Mouse (Mus musculus) hindbrain, postnatal 0 days (tissue): ENCODE measurements around the gene Ift140. TPM values are rescaled to one million over a fixed set of nuclear protein-coding genes. Genes with fewer than 3 reads are reported as not detected.

Source experiments
- ATAC-seq: fragments of 200-750 bp; cut with Nextera tagmentation; 2 replicates; pipeline ENCODE4 v1.8.0; 2017; ENCODE audit warnings: mild to moderate bottlenecking, moderate TSS enrichment, moderate library complexity
- DNase-seq: peaks from one replicate; pipeline ENCODE4 v3.0.0-alpha.2; 2015; ENCODE audit warnings: low spot score
- H3K27ac ChIP-seq: fragments of 300-500 bp; sonication (generic); 2 replicates; pipeline ENCODE4 v1.5.1; 2014; ENCODE audit warnings: mild to moderate bottlenecking
- H3K27me3 ChIP-seq: fragments of 300-500 bp; sonication (generic); 2 replicates; pipeline ENCODE4 v1.6.1; 2014; ENCODE audit warnings: low read length, mixed read lengths; ENCODE audit not compliant: insufficient read depth
- H3K36me3 ChIP-seq: fragments of 300-500 bp; sonication (generic); 2 replicates; pipeline ENCODE4 v1.6.1; 2014; ENCODE audit warnings: low read length, mixed read lengths; ENCODE audit not compliant: insufficient read depth
- H3K4me1 ChIP-seq: fragments of 300-500 bp; sonication (generic); 2 replicates; pipeline ENCODE4 v1.6.1; 2014; ENCODE audit warnings: antibody characterized with exemption, low read length, mixed read lengths; ENCODE audit not compliant: insufficient read depth
- H3K4me2 ChIP-seq: fragments of 300-500 bp; sonication (generic); 2 replicates; pipeline ENCODE4 v1.6.1; 2014; ENCODE audit warnings: low read depth, mild to moderate bottlenecking, low read length, moderate library complexity, mixed read lengths
- H3K4me3 ChIP-seq: fragments of 300-500 bp; sonication (generic); 2 replicates; pipeline ENCODE4 v1.5.1; 2014; ENCODE audit warnings: low read length
- H3K9ac ChIP-seq: fragments of 300-500 bp; sonication (generic); replicated peaks from 2 replicates; pipeline ENCODE4 v1.6.1; 2014; ENCODE audit warnings: mild to moderate bottlenecking, low read length, moderate library complexity, mixed read lengths
- H3K9me3 ChIP-seq: fragments of 300-500 bp; sonication (generic); 2 replicates; pipeline ENCODE4 v1.6.1; 2016; ENCODE audit warnings: low read length, mixed read lengths
- CTCF ChIP-seq: IDR thresholded peaks from 2 replicates; pipeline ENCODE4 v1.5.1; 2016; ENCODE audit warnings: antibody characterized with exemption, control low read depth, low read depth
- WGBS: fragments of 180-500 bp; shearing (Covaris S2); extraction: QIAGEN DNeasy Blood & Tissue Kit; methylation state at CpG from one replicate; pipeline ENCODE4 v1.1.7; 2014; 5-methylcytosine and 5-hydroxymethylcytosine counted together
- polyA plus RNA-seq: library from polyadenylated mRNA; unstranded; fragments of >200 nt; fragmentation: Nextera tagmentation; extraction: Ambion mirVana; gene quantifications from 2 replicates; pipeline ENCODE4 v1.2.1, GENCODE M21; 2015
- total RNA-seq: library from RNA; depleted of rRNA; stranded (reverse); fragments of >200 nt; gene quantifications from 2 replicates; pipeline ENCODE4 v1.2.3, GENCODE M21; 2014

Ift140 gene
- total and polyA plus RNA-seq, 2 experiments from 2014 or later = 13.1 to 27.0 TPM

GRCm38 (mm10) chr17:25057041-25057440 is 41.2 kb downstream of the Ift140 start:
- Histone ChIP-seq H3K4me3 (no peak overlapping the region), H3K9ac (no peak overlapping the region), H3K27me3 (no peaks in the 10 kb centered on the region), H3K27ac (no peak overlapping the region), H3K36me3 (peaks cover 41% of the 10 kb centered on the region), H3K9me3 (no peaks in the 10 kb centered on the region), H3K4me2 (no peak overlapping the region), H3K4me1 (no peaks in the 10 kb centered on the region)
- no peak for TF ChIP-seq CTCF
- ATAC-seq (no peak), DNase-seq (no peak)
- 90% methylated on average over 6 of the region's 6 CpGs for WGBS

DNA sequence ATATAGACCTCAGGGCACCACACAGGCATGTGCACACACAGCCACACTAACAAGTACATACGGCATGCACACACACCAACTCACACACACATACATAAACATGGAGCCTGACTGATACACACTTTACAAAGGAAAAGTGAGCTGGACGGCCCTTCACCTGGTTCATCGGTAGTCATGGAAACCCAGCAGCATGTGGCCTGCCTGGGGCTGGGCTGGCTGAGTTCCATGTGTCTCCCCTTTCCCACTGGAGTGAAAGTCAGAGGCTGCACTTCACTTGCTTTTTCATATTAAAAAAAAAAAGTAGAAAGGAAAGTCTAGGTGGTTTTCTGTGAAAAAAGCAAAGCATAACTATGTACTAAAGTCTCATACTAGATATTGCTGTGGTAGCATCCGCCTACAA is 47.4 kb downstream of the Ift140 start:
- WGBS = 71% methylated on average over 4 of the region's 4 CpGs
- no peak overlapping the region for H3K9ac ChIP-seq
- H3K27me3 ChIP-seq = no peaks in the 10 kb centered on the region
- H3K4me2 ChIP-seq = no peak overlapping the region
- H3K4me3 ChIP-seq = no peak overlapping the region
- TF ChIP-seq CTCF = no peak
- H3K9me3 ChIP-seq = no peaks in the 10 kb centered on the region
- DNase-seq (no peak), ATAC-seq (no peak)
- H3K4me1 ChIP-seq = no peaks in the 10 kb centered on the region
- peaks cover 12% of the 10 kb centered on the region; the same call in 1 of the 2 replicates for H3K36me3 ChIP-seq
- H3K27ac ChIP-seq = no peak overlapping the region

GRCm38 (mm10) chr17:25063872-25064271 is 48.0 kb downstream of the Ift140 start:
- ATAC-seq (no peak), DNase-seq (peak; percentile 30)
- Histone ChIP-seq H3K4me1 (no peaks in the 10 kb centered on the region), H3K4me2 (no peak overlapping the region), H3K27ac (0 out of 2 replicates have a peak overlapping the region, but pooled peaks have one; percentile 17), H3K9me3 (no peaks in the 10 kb centered on the region), H3K9ac (no peak overlapping the region), H3K27me3 (no peaks in the 10 kb centered on the region), H3K4me3 (no peak overlapping the region), H3K36me3 (peaks cover 8% of the 10 kb centered on the region; the same call in 1 of the 2 replicates)
- TF ChIP-seq CTCF = no peak
- WGBS = 82% methylated on average over 12 of the region's 12 CpGs

GRCm38 (mm10) chr17:25064351-25064750 is 48.5 kb downstream of the Ift140 start:
- no peak for DNase-seq
- H3K4me2 ChIP-seq = no peak overlapping the region
- WGBS = 80% methylated on average over 9 of the region's 9 CpGs

DNA sequence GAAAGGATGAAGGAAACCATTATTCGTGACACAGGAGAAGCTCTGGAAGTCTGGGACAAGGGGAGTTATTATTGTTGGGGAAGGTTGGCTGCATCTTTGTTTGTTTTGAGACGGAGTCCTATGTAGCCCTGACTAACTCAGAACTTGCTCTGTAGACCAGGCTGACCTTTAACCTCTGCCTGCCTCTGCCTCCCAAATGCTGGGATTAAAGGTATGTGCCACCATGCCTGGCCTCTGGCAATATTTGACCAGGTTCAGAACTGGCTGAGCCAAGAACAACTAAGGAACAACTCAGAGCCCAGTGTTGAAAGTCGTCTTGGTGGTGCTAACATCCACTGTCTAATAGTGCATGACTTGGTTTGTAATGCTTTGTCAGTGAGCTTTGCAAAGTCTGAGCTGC is 49.3 kb downstream of the Ift140 start:
- H3K27ac ChIP-seq = no peak overlapping the region
- no peaks in the 10 kb centered on the region for H3K4me1 ChIP-seq
- H3K4me2 ChIP-seq = no peak overlapping the region
- TF ChIP-seq CTCF = no peak
- WGBS = 91% methylated on average over 3 of the region's 3 CpGs
- ATAC-seq (no peak), DNase-seq (no peak)
- no peaks in the 10 kb centered on the region for H3K9me3 ChIP-seq
- no peak overlapping the region for H3K9ac ChIP-seq
- no peaks in the 10 kb centered on the region for H3K27me3 ChIP-seq
- no peaks in the 10 kb centered on the region; the same call in 1 of the 2 replicates for H3K36me3 ChIP-seq
- H3K4me3 ChIP-seq = no peak overlapping the region

More at GRCm38 (mm10) chr17:25064351-25064750, 48.5 kb downstream of the Ift140 start:
- TF ChIP-seq CTCF = no peak
- no peaks in the 10 kb centered on the region for H3K27me3 ChIP-seq
- H3K4me3 ChIP-seq = no peak overlapping the region
- peaks cover 4% of the 10 kb centered on the region; the same call in 1 of the 2 replicates for H3K36me3 ChIP-seq
- no peak for ATAC-seq
- no peak overlapping the region for H3K9ac ChIP-seq
- H3K27ac ChIP-seq = no peak overlapping the region
- H3K4me1 ChIP-seq = no peaks in the 10 kb centered on the region
- H3K9me3 ChIP-seq = no peaks in the 10 kb centered on the region

GRCm38 (mm10) chr17:25066595-25066994 is 50.7 kb downstream of the Ift140 start:
- no peak for DNase-seq
- no peak overlapping the region for H3K4me2 ChIP-seq
- no peaks in the 10 kb centered on the region for H3K4me1 ChIP-seq
- TF ChIP-seq CTCF = no peak
- ATAC-seq = no peak
- WGBS = 90% methylated on average over 7 of the region's 7 CpGs
- H3K27me3 ChIP-seq = no peaks in the 10 kb centered on the region
- H3K27ac ChIP-seq = no peak overlapping the region
- no peak overlapping the region for H3K9ac ChIP-seq
- H3K4me3 ChIP-seq = no peak overlapping the region
- H3K9me3 ChIP-seq = no peaks in the 10 kb centered on the region
- H3K36me3 ChIP-seq = peaks cover 1% of the 10 kb centered on the region; the same call in 1 of the 2 replicates

DNA sequence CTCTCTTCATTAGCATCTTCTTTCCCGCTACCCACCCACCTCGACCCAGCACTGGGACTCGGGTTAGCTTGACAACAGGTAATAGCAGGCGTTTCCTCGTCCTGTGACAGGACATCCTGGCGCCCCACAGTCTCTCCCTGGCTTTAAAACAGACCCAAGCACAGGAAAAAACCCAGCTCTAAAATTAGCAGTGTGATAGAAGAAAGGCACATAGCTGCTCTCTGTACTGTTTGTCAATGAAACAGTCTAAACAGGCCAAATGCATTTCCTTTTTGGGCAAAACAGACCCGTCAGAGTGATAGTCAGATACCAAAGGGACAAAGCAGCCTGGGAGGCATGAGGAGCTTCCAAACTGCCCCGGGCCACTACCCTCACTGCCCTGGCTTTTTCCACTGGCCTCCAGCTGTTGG is 51.6 kb downstream of the Ift140 start:
- 75% methylated on average over 8 of the region's 8 CpGs for WGBS
- no peak for TF ChIP-seq CTCF
- Histone ChIP-seq H3K4me3 (no peak overlapping the region), H3K27me3 (no peaks in the 10 kb centered on the region), H3K36me3 (peaks cover 6% of the 10 kb centered on the region; the same call in 1 of the 2 replicates), H3K9ac (no peak overlapping the region), H3K9me3 (no peaks in the 10 kb centered on the region), H3K4me1 (no peaks in the 10 kb centered on the region), H3K4me2 (no peak overlapping the region), H3K27ac (no peak overlapping the region)
- no peak for ATAC-seq
- no peak for DNase-seq
